Mouse (Mus musculus): ENCODE measurements around the gene Supt4a. TPM values are rescaled to one million over a fixed set of nuclear protein-coding genes. Genes with fewer than 3 reads are reported as not detected.
A peak's percentile ranks its signal among the peaks of the same experiment; 100 is the strongest.

Supt4a gene
- total and polyA plus RNA-seq, 3 experiments = 229 to 251 (median 241) TPM

DNA sequence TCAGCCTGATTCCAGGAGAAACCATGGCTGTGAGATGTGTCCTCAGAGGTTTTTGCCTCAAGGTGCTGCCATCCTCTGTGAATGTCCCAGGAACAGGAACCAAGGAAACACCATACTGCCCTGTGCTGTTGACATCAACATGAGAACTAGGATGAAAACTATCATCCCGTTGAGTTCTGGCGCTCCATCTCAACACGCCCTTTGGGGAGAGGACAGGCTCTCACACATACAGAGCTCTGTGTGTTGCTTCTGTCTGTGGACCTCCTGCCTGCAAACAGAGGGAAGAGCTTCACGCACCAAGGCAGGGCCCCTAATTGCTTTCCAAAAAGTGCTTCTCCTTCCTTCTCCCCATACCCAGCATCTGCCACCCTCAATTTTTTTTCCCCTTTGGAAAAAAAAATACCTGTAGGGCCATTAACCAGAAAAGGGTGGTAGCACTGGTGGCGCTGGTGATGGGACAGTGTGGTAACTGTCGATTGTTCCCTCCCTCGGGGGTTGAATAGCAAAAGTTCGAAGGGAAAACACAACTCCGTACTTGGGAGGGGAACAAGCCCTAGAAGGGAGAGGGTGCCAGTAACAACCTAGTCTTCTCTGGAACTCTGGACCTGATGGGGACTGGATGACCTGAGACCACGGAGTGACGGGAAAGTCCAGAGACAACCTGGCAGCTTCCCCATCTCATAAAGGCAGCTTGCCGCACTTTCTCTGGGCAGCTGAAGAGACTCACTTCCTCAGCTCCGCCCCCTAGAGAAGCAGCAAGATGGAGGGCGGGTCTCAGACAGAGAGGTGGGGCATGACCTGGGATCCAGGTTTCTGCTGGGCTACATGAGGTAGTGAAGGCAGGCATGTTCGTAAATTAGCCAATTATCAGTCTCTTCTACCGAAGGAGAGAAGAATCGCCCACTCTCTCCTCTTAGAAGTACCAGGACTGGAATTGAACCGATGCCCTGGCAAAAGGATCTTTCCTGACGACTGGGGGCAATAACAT, 11.1 kb downstream of the Supt4a start (continued):
- TF ChIP-seq CHD2 (IDR thresholded peaks at IDR 0.05; ENCODE audit: low read length) (peak; percentile 47; the same call in 1 of the 2 replicates), CTCF (conservative IDR thresholded peaks at IDR 0.05 in 1 of 2, IDR thresholded peaks at IDR 0.05 in 1 of 2; ENCODE audit: low read depth in 2 of 2, low read length in 2 of 2) (no peak), POLR2AphosphoS2 (IDR thresholded peaks at IDR 0.05; ENCODE audit: low read depth, low read length) (peak; percentile 95), KAT2A (IDR thresholded peaks at IDR 0.05; ENCODE audit: insufficient replicate concordance, low read length) (peak; percentile 74; the same call in 1 of the 2 replicates), USF1 (IDR thresholded peaks at IDR 0.05; ENCODE audit: low read depth, low read length) (no peak), HCFC1 (IDR thresholded peaks at IDR 0.05; ENCODE audit: low read depth, low read length) (peak; percentile 41), SMC3 (IDR thresholded peaks at IDR 0.05; ENCODE audit: low read depth, low read length) (no peak; the same call in 1 of the 2 replicates), IRF4 (IDR thresholded peaks at IDR 0.05; ENCODE audit: low read depth, low read length) (peak; percentile 80), PAX5 (IDR thresholded peaks at IDR 0.05; ENCODE audit: low read length) (no peak), NELFE (IDR thresholded peaks at IDR 0.05; ENCODE audit: low read depth, low read length) (peak; percentile 90), RCOR1 (conservative IDR thresholded peaks at IDR 0.05; ENCODE audit: low read depth, low read length) (peak; percentile 90; the same call in 1 of the 2 replicates), RAD21 (IDR thresholded peaks at IDR 0.05; ENCODE audit: low read depth, low read length) (peak; percentile 11), EP300 (IDR thresholded peaks at IDR 0.05; ENCODE audit: low read length) (peak; percentile 65), GABPA (IDR thresholded peaks at IDR 0.05; ENCODE audit: insufficient replicate concordance, low read depth, low read length) (no peak), UBTF (IDR thresholded peaks at IDR 0.05; ENCODE audit: low read depth, low read length) (peak; percentile 82; the same call in 1 of the 2 replicates), ETS1 (conservative IDR thresholded peaks at IDR 0.05; ENCODE audit: low read depth, low read length) (peak; percentile 72), MAFK (IDR thresholded peaks at IDR 0.05; ENCODE audit: insufficient replicate concordance, low read length) (0 out of 2 replicates have a peak, but pooled peaks have one; percentile 46), TBP (conservative IDR thresholded peaks at IDR 0.05; ENCODE audit: low read depth, low read length) (peak; percentile 97), MAZ (IDR thresholded peaks at IDR 0.05; ENCODE audit: low read depth, low read length) (0 out of 2 replicates have a peak, but pooled peaks have one; percentile 88), MYC (IDR thresholded peaks at IDR 0.05; ENCODE audit: low read depth, low read length) (peak; percentile 81; the same call in 1 of the 2 replicates)

DNA sequence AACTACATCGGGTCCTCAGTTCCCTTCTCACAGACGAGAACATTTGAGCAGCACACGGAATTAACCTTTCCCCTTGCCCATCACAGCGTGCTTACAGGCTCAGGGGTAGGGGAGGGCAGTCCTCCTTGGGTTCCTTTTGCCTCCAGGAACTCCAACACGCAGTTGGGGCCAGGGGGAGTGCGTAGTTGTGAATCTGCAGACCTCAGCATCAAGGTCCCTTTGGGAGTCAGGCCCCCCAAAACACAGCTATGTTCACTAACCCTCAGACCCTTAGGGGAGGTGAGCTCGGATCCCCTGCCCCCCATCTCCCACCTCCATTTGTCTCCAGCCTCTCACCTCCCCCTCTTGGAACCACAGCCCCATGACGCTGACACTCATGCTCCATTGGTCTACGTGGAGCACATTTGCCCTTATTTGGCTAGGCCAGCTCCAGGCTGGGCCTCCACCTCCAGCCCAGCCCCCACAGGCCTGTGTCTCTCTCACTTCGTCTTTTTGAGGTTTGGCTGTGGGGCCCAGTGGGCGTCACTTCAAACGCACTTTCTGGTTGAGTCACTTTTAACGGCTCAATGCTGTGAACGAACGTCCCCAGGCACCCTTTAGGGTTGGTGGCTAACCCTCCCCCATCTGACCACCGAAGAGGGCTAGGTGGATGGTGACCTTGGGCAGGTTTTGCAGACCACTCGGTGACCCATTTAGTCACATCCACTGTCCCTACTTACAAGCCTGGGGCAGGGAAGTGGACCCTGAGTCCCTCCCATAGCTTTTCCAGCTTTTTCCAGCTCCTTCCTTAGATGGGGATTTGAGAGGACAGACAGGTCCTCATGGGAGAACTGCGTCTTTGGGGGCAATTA, 12.1 kb downstream of the Supt4a start:
- Histone ChIP-seq H3K9me3 (replicated peaks; ENCODE audit: low read length) (no peaks in the 10 kb centered on the region), H3K79me2 (replicated peaks; ENCODE audit: control insufficient read depth, extremely low read depth, insufficient read depth, poor library complexity, severe bottlenecking) (peaks cover 15% of the 10 kb centered on the region; the same call in 1 of the 2 replicates), H3K9ac (ENCODE audit: insufficient read depth, low read depth) (peak overlapping the region; percentile 86), H3K27me3 (replicated peaks) (no peaks in the 10 kb centered on the region), H3K27ac (ENCODE audit: insufficient read depth, low read depth) (peak overlapping the region; percentile 98), H3K36me3 (replicated peaks in 1 of 2; ENCODE audit: control insufficient read depth in 1 of 2, insufficient read depth in 1 of 2, low read length in 1 of 2) (peaks cover 0 to 2% of the 10 kb centered on the region in 2 experiments), H3K4me1 (ENCODE audit: control insufficient read depth in 1 of 2, insufficient read depth in 2 of 2) (peaks cover 42 to 81% of the 10 kb centered on the region in 2 experiments), H3K4me3 (replicated peaks in 1 of 3; ENCODE audit: low read depth in 2 of 3, low read length in 2 of 3, poor library complexity in 1 of 3) (peak overlapping the region; percentile 30 to 58 (median 54)), H3K4me2 (ENCODE audit: insufficient read depth, low read depth, poor library complexity, severe bottlenecking) (peak overlapping the region; percentile 86)
- in situ Hi-C loops (cut with MboI; ENCODE audit: low pct_ligation_motif_present, low pct_unique_long_range_greater_than_20kb, low sequenced_read_pairs) = loop anchor here (5.0 kb wide), 1 partner anchor 87 kb away; the partner anchor contains the start of gene Rnf43
- dilution Hi-C loops (cut with MboI; ENCODE audit: extremely low pct_ligation_motif_present, extremely low pct_unique_long_range_greater_than_20kb, low sequenced_read_pairs) = no loop called here
- TF ChIP-seq POLR2A (IDR thresholded peaks at IDR 0.05; ENCODE audit: low read depth, low read length) (peak; percentile 61), BHLHE40 (IDR thresholded peaks at IDR 0.05; ENCODE audit: low read depth, low read length) (no peak), POLR2AphosphoS2 (IDR thresholded peaks at IDR 0.05; ENCODE audit: low read depth, low read length) (0 out of 2 replicates have a peak, but pooled peaks have one; percentile 64), HCFC1 (IDR thresholded peaks at IDR 0.05; ENCODE audit: low read depth, low read length) (no peak), TBP (conservative IDR thresholded peaks at IDR 0.05; ENCODE audit: low read depth, low read length) (peak; percentile 81), UBTF (IDR thresholded peaks at IDR 0.05; ENCODE audit: low read depth, low read length) (0 out of 2 replicates have a peak, but pooled peaks have one; percentile 25)
- DNase-seq (ENCODE audit: extremely low read depth) = peak; percentile 100
